In genomic region chr1:127242151-127242887, GRCm38 (mm10) we compare ENCODE assay signal across 11 mouse cellular contexts. TPM values are rescaled to one million over a fixed set of nuclear protein-coding genes. Genes with fewer than 3 reads are reported as not detected.
A peak's percentile ranks its signal among the peaks of the same experiment; 100 is the strongest.
DNase-seq lines count a peak whose midpoint lies in the region; ATAC-seq and TF ChIP-seq lines count a peak whose summit lies in the region.
"Had no signal": no experiment of that assay in that cellular context is flagged by ENCODE, and none has a peak within 500 bp of the region (broad histone marks: within the 10 kb centered on the region; RNA-seq: fewer than 3 reads in every experiment).

No protein-coding gene starts in this region.

- no peaks in the 10 kb centered on the region for H3K27me3 ChIP-seq in heart, adult 2 months (ENCODE audit: control insufficient read depth, insufficient read depth, low read length)
- no peaks in the 10 kb centered on the region for H3K27me3 ChIP-seq in lung, embryonic 16.5 days (ENCODE audit: control insufficient read depth, insufficient read depth, low read depth, low read length)
- no peaks in the 10 kb centered on the region for H3K27me3 ChIP-seq in forebrain, postnatal 0 days (ENCODE audit: insufficient read depth, low read length)
- H3K27me3 ChIP-seq: embryonic facial prominence, embryonic 13.5 days; midbrain, embryonic 12.5 days had no signal

- no peaks in the 10 kb centered on the region for H3K36me3 ChIP-seq in heart, adult 2 months (ENCODE audit: control insufficient read depth, insufficient read depth, low read length)
- H3K36me3 ChIP-seq in lung, embryonic 16.5 days (ENCODE audit: control insufficient read depth, insufficient read depth, low read length), result no peaks in the 10 kb centered on the region
- H3K36me3 ChIP-seq in forebrain, postnatal 0 days (ENCODE audit: insufficient read depth), result no peaks in the 10 kb centered on the region
- H3K36me3 ChIP-seq: embryonic facial prominence, embryonic 13.5 days; midbrain, embryonic 12.5 days had no signal

- H3K27ac ChIP-seq in heart, adult 2 months, result peak overlapping the region; percentile 15
- H3K27ac ChIP-seq in lung, embryonic 16.5 days (ENCODE audit: low read length), result 0 out of 2 replicates have a peak overlapping the region, but pooled peaks have one; percentile 20
- H3K27ac ChIP-seq in forebrain, postnatal 0 days (ENCODE audit: low read depth, low read length), result no peak overlapping the region
- H3K27ac ChIP-seq: embryonic facial prominence, embryonic 13.5 days; midbrain, embryonic 12.5 days had no signal

- ATAC-seq in lung, embryonic 16.5 days (ENCODE audit: low read depth), result no peak
- ATAC-seq in inflammation-experienced regulatory T-cells, adult 6 months, result peak; percentile 79
- peak; percentile 25 for ATAC-seq in neutrophil, adult 5-6 weeks (ENCODE audit: extremely low read depth, insufficient number of reproducible peaks, low FRiP score, poor library complexity, severe bottlenecking)
- ATAC-seq in forebrain, postnatal 0 days, result no peak

- no peak for TF ChIP-seq CTCF in heart, adult 2 months (IDR thresholded peaks at IDR 0.05)
- TF ChIP-seq CTCF in forebrain, postnatal 0 days (IDR thresholded peaks at IDR 0.05; ENCODE audit: low read depth), result no peak

- H3K9me3 ChIP-seq in lung, embryonic 16.5 days (ENCODE audit: control insufficient read depth, low read length), result no peaks in the 10 kb centered on the region
- no peaks in the 10 kb centered on the region for H3K9me3 ChIP-seq in forebrain, postnatal 0 days (ENCODE audit: low read length)
- H3K9me3 ChIP-seq: embryonic facial prominence, embryonic 13.5 days; midbrain, embryonic 12.5 days had no signal

- TF ChIP-seq EP300 in heart, adult 2 months (IDR thresholded peaks at IDR 0.05; ENCODE audit: insufficient read depth, low read depth, low read length), result no peak

- no peak for TF ChIP-seq POLR2A in heart, adult 2 months (IDR thresholded peaks at IDR 0.05; ENCODE audit: insufficient read depth, low read depth, low read length)

- 0 out of 2 replicates have a peak overlapping the region, but pooled peaks have one; percentile 9 for H3K9ac ChIP-seq in heart, adult 2 months (ENCODE audit: low read depth, low read length)
- H3K9ac ChIP-seq in lung, embryonic 16.5 days (ENCODE audit: low read length), result no peak overlapping the region
- no peak overlapping the region for H3K9ac ChIP-seq in forebrain, postnatal 0 days
- H3K9ac ChIP-seq: embryonic facial prominence, embryonic 13.5 days; midbrain, embryonic 12.5 days had no signal

- H3K4me3 ChIP-seq in heart, adult 2 months, result peak overlapping the region; percentile 24; the same call in 1 of the 2 replicates
- no peak overlapping the region for H3K4me3 ChIP-seq in lung, embryonic 16.5 days (ENCODE audit: low read length)
- no peak overlapping the region for H3K4me3 ChIP-seq in forebrain, postnatal 0 days (ENCODE audit: low read depth, low read length)
- H3K4me3 ChIP-seq: embryonic facial prominence, embryonic 13.5 days; midbrain, embryonic 12.5 days had no signal

- WGBS in heart, adult 2 months, result 47% methylated on average over 15 of the region's 15 CpGs
- 76% methylated on average over 15 of the region's 15 CpGs for WGBS in lung, embryonic 16.5 days
- 85% methylated on average over 15 of the region's 15 CpGs for WGBS in forebrain, postnatal 0 days

- H3K4me2 ChIP-seq in lung, embryonic 16.5 days (ENCODE audit: low read depth, low read length), result peak overlapping the region; percentile 32; the same call in 1 of the 2 replicates
- no peak overlapping the region for H3K4me2 ChIP-seq in forebrain, postnatal 0 days (ENCODE audit: low read depth)
- H3K4me2 ChIP-seq: embryonic facial prominence, embryonic 13.5 days; midbrain, embryonic 12.5 days had no signal

- peaks cover 4% of the 10 kb centered on the region for H3K79me2 ChIP-seq in heart, adult 2 months (replicated peaks; ENCODE audit: control insufficient read depth, insufficient read depth, low read length)

- peaks cover 17% of the 10 kb centered on the region for H3K4me1 ChIP-seq in heart, adult 2 months (ENCODE audit: control insufficient read depth, insufficient read depth, low read length)
- peaks cover 2% of the 10 kb centered on the region; the same call in 1 of the 2 replicates for H3K4me1 ChIP-seq in lung, embryonic 16.5 days (replicated peaks; ENCODE audit: control insufficient read depth, insufficient read depth, low read length)
- H3K4me1 ChIP-seq in forebrain, postnatal 0 days (ENCODE audit: insufficient read depth), result no peaks in the 10 kb centered on the region

- intact Hi-C loops in heart, adult 2 months (cut with DNase I), result no loop called here
- intact Hi-C loops in heart, postnatal 10 days (cut with DNase I), result no loop called here

- DNase-seq in heart, adult 2 months, result no peak
- DNase-seq in heart, postnatal 10 days, result no peak
- DNase-seq in lung, postnatal 4 days, result no peak
- no peak for DNase-seq in forebrain, postnatal 0 days
- DNase-seq in embryo, embryonic 10 days (ENCODE audit: low spot score), result no peak
- DNase-seq: kidney, adult 11 months had no signal

RNA-seq across cellular contexts. Expression of gene Mgat5, which starts 37.5 kb away (rescaled TPM):
- 10 to 100 TPM; 13.6 to 16.7 TPM for total RNA-seq in heart, adult 2 months (2021)
- polyA plus RNA-seq in heart, adult 2 months (2012; rRNA removed), result 5.6 and 8.4 TPM in 2 replicates
- total RNA-seq in heart, postnatal 10 days (2021), result 10 to 100 TPM; 17.0 to 18.9 TPM
- polyA plus RNA-seq in lung, embryonic 16.5 days (2015; fragmentation: Nextera tagmentation; extraction: Ambion mirVana), result 4.1 and 4.3 TPM in 2 replicates
- polyA plus RNA-seq in inflammation-experienced regulatory T-cells, adult 6 months (2017; shearing (Covaris generic)), result 10 to 100 TPM; 11.6 to 20.6 (median 16.8) TPM
- total RNA-seq in neutrophil, adult 5-6 weeks (2017), result 15.1 and 18.9 TPM in 2 replicates
- 30.4 and 42.9 TPM in 2 replicates for total RNA-seq in forebrain, postnatal 0 days (2014; rRNA removed)
- polyA plus RNA-seq in forebrain, postnatal 0 days (2015; fragmentation: Nextera tagmentation; extraction: Ambion mirVana), result 5.4 and 9.3 TPM in 2 replicates

Comparison
In these comparisons a context has a peak if more than half of its experiments do, and no peak if none do; other contexts are left out.
1. ATAC-seq: peak in inflammation-experienced regulatory T-cells, adult 6 months (single experiment) and neutrophil, adult 5-6 weeks (single experiment); none in lung, embryonic 16.5 days (single experiment) and forebrain, postnatal 0 days (single experiment).